12 mouse cellular contexts compared by ENCODE assay signal in genomic region chr10:47102551-47102950, GRCm38 (mm10).
DNase-seq lines count a peak whose midpoint lies in the region; ATAC-seq and TF ChIP-seq lines count a peak whose summit lies in the region.
"Had no signal": no experiment of that assay in that cellular context is flagged by ENCODE, and none has a peak within 500 bp of the region (broad histone marks: within the 10 kb centered on the region; RNA-seq: fewer than 3 reads in every experiment).

No protein-coding gene starts in this region.

- ATAC-seq in frontal cortex, adult (ENCODE audit: low TSS enrichment): peak; percentile 72; the same call in 1 of the 2 replicates
- ATAC-seq in hindbrain, postnatal 0 days: peak; percentile 51; the same call in 1 of the 2 replicates
- 0 out of 2 replicates have a peak, but pooled peaks have one; percentile 54 for ATAC-seq in limb, embryonic 13.5 days (ENCODE audit: low FRiP score, low read depth)

- no peak for DNase-seq in frontal cortex, postnatal 25 days (ENCODE audit: low spot score in 2 of 2)
- DNase-seq in adrenal gland, postnatal 25 days: peak; percentile 7
- DNase-seq in hindbrain, postnatal 0 days (ENCODE audit: low spot score): peak; percentile 57
- DNase-seq in kidney, adult 8-10 months: no peak
- no peak for DNase-seq in kidney, adult 2 months
- DNase-seq in heart, postnatal 14 days: no peak
- DNase-seq: cerebellum, postnatal 36 days; gastrocnemius, postnatal 14 days; heart, postnatal 36 days; thymus, adult 2 months had no signal

- TF ChIP-seq CTCF in hindbrain, postnatal 0 days (IDR thresholded peaks at IDR 0.05; ENCODE audit: low read depth): no peak
- no peak for TF ChIP-seq CTCF in kidney, adult 2 months (conservative IDR thresholded peaks at IDR 0.05; ENCODE audit: insufficient read depth, insufficient read length, low read depth, low read length)

- no peak overlapping the region for H3K9ac ChIP-seq in hindbrain, postnatal 0 days (replicated peaks; ENCODE audit: low read length)
- H3K9ac ChIP-seq in limb, embryonic 13.5 days: no peak overlapping the region

- no peaks in the 10 kb centered on the region for H3K36me3 ChIP-seq in hindbrain, postnatal 0 days (ENCODE audit: insufficient read depth, low read length)
- no peaks in the 10 kb centered on the region for H3K36me3 ChIP-seq in limb, embryonic 13.5 days
- no peaks in the 10 kb centered on the region for H3K36me3 ChIP-seq in kidney, adult 2 months (ENCODE audit: control insufficient read depth, insufficient read depth, low read length)

- H3K4me2 ChIP-seq in hindbrain, postnatal 0 days (ENCODE audit: low read depth, low read length): no peak overlapping the region
- H3K4me2 ChIP-seq in limb, embryonic 13.5 days (replicated peaks): no peak overlapping the region

- no peak overlapping the region for H3K27ac ChIP-seq in hindbrain, postnatal 0 days
- no peak overlapping the region; the same call in 1 of the 2 replicates for H3K27ac ChIP-seq in limb, embryonic 13.5 days
- no peak overlapping the region for H3K27ac ChIP-seq in kidney, adult 2 months (ENCODE audit: insufficient read depth, low read depth, low read length)

- no peaks in the 10 kb centered on the region for H3K9me3 ChIP-seq in hindbrain, postnatal 0 days (ENCODE audit: low read length)
- no peaks in the 10 kb centered on the region for H3K9me3 ChIP-seq in limb, embryonic 13.5 days

- intact Hi-C loops in heart, postnatal 14 days (cut with DNase I): no loop called here

- no peaks in the 10 kb centered on the region for H3K27me3 ChIP-seq in hindbrain, postnatal 0 days (ENCODE audit: insufficient read depth, low read length)
- H3K27me3 ChIP-seq in limb, embryonic 13.5 days: no peaks in the 10 kb centered on the region
- H3K27me3 ChIP-seq in kidney, adult 2 months (replicated peaks; ENCODE audit: control insufficient read depth, insufficient read depth, low read length): no peaks in the 10 kb centered on the region

- 29% methylated on average over 1 of the region's 1 CpGs for WGBS in hindbrain, postnatal 0 days
- 31% methylated on average over 1 of the region's 1 CpGs for WGBS in limb, embryonic 13.5 days
- 37% methylated on average over 1 of the region's 1 CpGs for WGBS in kidney, adult 2 months

- no peak overlapping the region for H3K4me3 ChIP-seq in hindbrain, postnatal 0 days (ENCODE audit: low read length)
- no peak overlapping the region for H3K4me3 ChIP-seq in limb, embryonic 13.5 days
- no peak overlapping the region for H3K4me3 ChIP-seq in kidney, adult 2 months (ENCODE audit: insufficient read depth, low read depth, low read length)

- no peaks in the 10 kb centered on the region for H3K4me1 ChIP-seq in hindbrain, postnatal 0 days (ENCODE audit: insufficient read depth, low read length)
- no peaks in the 10 kb centered on the region for H3K4me1 ChIP-seq in limb, embryonic 13.5 days
- no peaks in the 10 kb centered on the region for H3K4me1 ChIP-seq in kidney, adult 2 months (ENCODE audit: control insufficient read depth, insufficient read depth, low read length)

- TF ChIP-seq POLR2A in kidney, adult 2 months (IDR thresholded peaks at IDR 0.05; ENCODE audit: low read depth, low read length): no peak

Comparison
In these comparisons a context has a peak if more than half of its experiments do, and no peak if none do; other contexts are left out.
1. DNase-seq: peak in adrenal gland, postnatal 25 days (single experiment) and hindbrain, postnatal 0 days (single experiment); none in frontal cortex, postnatal 25 days (0 of 2), kidney, adult 8-10 months (0 of 2), kidney, adult 2 months (single experiment) and heart, postnatal 14 days (0 of 2).
2. Peak in every context shown above with its lines, with median percentiles within 50 percentile points of each other: ATAC-seq.